Mouse (Mus musculus): Measurements from ENCODE around the gene Arhgap35. TPM values are rescaled to one million over a fixed set of nuclear protein-coding genes. Genes with fewer than 3 reads are reported as not detected.
"Not testable (repeated sequence)": the region's sequence is repeated elsewhere in the genome, so short reads cannot be mapped to it uniquely, and the experiment has no call there.

Gene Arhgap35
- polyA plus RNA-seq, 2 experiments, result 2.1 to 2.2 TPM

DNA sequence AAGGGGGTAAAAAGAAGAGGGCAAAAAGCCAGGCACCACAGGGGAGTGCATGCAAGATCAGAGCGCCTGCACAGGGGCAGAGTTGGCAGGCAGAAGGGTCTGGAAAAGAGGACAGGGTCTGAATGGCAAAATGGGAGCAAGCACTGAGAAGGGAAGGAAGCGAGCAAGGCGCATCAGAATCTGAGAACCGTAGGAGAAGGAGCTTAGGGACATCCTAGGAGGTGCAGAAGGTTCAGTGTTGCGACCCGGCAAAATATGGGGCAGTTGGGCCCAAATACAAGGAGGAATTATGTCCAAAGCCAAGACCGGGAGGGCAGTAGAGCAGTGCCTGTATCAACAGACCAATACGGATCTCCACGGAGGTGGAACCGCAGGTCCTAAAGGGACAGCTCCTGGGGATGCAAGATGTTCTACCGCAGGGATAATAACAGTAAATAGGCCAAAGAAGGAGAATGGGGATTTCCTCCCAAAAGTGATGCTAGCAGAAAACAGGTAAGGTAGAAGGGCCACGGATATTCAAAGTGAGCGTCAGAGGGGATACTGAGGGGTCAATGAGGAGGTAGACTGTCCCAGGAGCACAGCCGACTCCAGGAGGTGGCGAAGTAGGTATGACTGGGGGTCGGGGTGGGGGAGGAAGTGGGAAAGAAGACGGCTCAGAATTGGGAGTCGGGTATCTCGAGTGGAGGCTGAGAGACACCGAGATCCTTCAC, 1.2 kb downstream of the Arhgap35 start:
- peak overlapping the region; percentile 88 for H3K4me2 ChIP-seq (ENCODE audit: low read depth)
- peaks cover 4% of the 10 kb centered on the region; the same call in 1 of the 2 replicates for H3K27me3 ChIP-seq (ENCODE audit: control insufficient read depth, insufficient read depth, low read length)
- TF ChIP-seq CTCF (IDR thresholded peaks at IDR 0.05; ENCODE audit: low read depth), result no peak
- no peak for TF ChIP-seq EP300 (IDR thresholded peaks at IDR 0.05; ENCODE audit: low read depth)
- 7% methylated on average over 20 of the region's 20 CpGs for WGBS (ENCODE audit: insufficient replicate concordance)
- DNase-seq (ENCODE audit: low read depth in 3 of 3, low spot score in 3 of 3), result no peak
- no peak for ATAC-seq (ENCODE audit: insufficient read depth)
- no peak overlapping the region for H3K27ac ChIP-seq
- H3K9ac ChIP-seq (replicated peaks), result peak overlapping the region; percentile 81
- H3K9me3 ChIP-seq (ENCODE audit: control insufficient read depth, low read length), result no peaks in the 10 kb centered on the region
- H3K36me3 ChIP-seq (replicated peaks; ENCODE audit: control insufficient read depth, insufficient read depth, low read depth), result no peaks in the 10 kb centered on the region
- H3K4me3 ChIP-seq (ENCODE audit: insufficient read depth in 1 of 2, low read depth in 2 of 2, low read length in 2 of 2), result peak overlapping the region; percentile 61 to 82
- H3K4me1 ChIP-seq (replicated peaks; ENCODE audit: control insufficient read depth in 2 of 2, insufficient read depth in 2 of 2, low read length in 1 of 2), result peaks cover 3 to 20% of the 10 kb centered on the region in 2 experiments; a peak in 3 of 4 replicates

DNA sequence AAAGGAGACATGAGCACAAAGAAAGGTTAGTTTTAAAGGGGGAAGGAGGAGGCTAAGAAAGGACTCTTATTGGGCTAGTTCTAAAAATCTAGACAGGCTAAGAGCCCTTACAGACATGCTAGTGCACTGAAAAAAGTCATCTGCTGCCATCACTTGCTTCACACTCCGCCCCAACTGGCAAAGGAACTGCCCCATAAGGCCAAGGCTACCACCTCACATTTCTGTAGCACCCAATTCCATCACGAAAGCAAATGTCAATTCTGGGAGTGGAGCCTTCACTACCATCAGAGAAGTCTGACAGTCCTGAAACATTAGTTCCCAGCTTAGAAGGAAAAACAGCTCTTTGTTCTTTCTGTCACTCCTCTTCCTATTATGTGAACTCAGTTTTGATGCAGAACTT, 4.4 kb downstream of the Arhgap35 start:
- H3K4me1 ChIP-seq (replicated peaks; ENCODE audit: control insufficient read depth in 2 of 2, insufficient read depth in 2 of 2, low read length in 1 of 2), result peaks cover 3 to 14% of the 10 kb centered on the region in 2 experiments; a peak in 2 of 4 replicates
- no peaks in the 10 kb centered on the region for H3K36me3 ChIP-seq (replicated peaks; ENCODE audit: control insufficient read depth, insufficient read depth, low read depth)
- H3K4me2 ChIP-seq (ENCODE audit: low read depth), result no peak overlapping the region
- TF ChIP-seq CTCF (IDR thresholded peaks at IDR 0.05; ENCODE audit: low read depth), result no peak
- TF ChIP-seq EP300 (IDR thresholded peaks at IDR 0.05; ENCODE audit: low read depth), result no peak
- no peak overlapping the region for H3K4me3 ChIP-seq (ENCODE audit: insufficient read depth in 1 of 2, low read depth in 2 of 2, low read length in 2 of 2)
- ATAC-seq (ENCODE audit: insufficient read depth) (no peak), DNase-seq (ENCODE audit: low read depth in 3 of 3, low spot score in 3 of 3) (no peak)
- no peak overlapping the region for H3K27ac ChIP-seq
- WGBS (ENCODE audit: insufficient replicate concordance), result 60% methylated on average over 2 of the region's 2 CpGs
- H3K9me3 ChIP-seq (ENCODE audit: control insufficient read depth, low read length), result no peaks in the 10 kb centered on the region
- H3K27me3 ChIP-seq (ENCODE audit: control insufficient read depth, insufficient read depth, low read length), result no peaks in the 10 kb centered on the region
- no peak overlapping the region for H3K9ac ChIP-seq (replicated peaks)

DNA sequence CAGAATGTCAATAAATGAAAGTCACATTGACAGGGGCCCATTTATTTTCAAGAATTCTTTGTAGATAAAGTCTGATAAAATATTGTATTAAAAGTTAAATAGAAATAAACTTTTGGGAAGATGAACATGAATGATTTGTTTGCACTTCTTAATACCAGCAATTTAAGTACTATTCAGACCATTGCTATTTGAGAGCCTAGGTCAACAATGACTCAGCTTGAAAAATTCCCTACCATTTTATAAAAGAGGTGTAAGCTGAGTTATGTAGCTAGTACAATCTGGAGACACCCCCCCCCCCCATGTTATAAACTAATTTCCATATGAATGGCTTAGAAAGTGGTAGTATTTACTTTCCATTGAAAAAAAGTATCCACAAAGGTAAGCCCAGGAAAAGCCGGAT, 5.8 kb downstream of the Arhgap35 start:
- H3K9me3 ChIP-seq (ENCODE audit: control insufficient read depth, low read length), result no peaks in the 10 kb centered on the region
- WGBS (ENCODE audit: insufficient replicate concordance), result 71% methylated on average over 1 of the region's 1 CpGs
- no peaks in the 10 kb centered on the region for H3K27me3 ChIP-seq (ENCODE audit: control insufficient read depth, insufficient read depth, low read length)
- no peak overlapping the region for H3K27ac ChIP-seq
- H3K36me3 ChIP-seq (replicated peaks; ENCODE audit: control insufficient read depth, insufficient read depth, low read depth), result no peaks in the 10 kb centered on the region
- no peak overlapping the region for H3K4me2 ChIP-seq (ENCODE audit: low read depth)
- no peak overlapping the region for H3K4me3 ChIP-seq (ENCODE audit: insufficient read depth in 1 of 2, low read depth in 2 of 2, low read length in 2 of 2)
- peaks cover 3 to 14% of the 10 kb centered on the region in 2 experiments; a peak in 2 of 4 replicates for H3K4me1 ChIP-seq (replicated peaks; ENCODE audit: control insufficient read depth in 2 of 2, insufficient read depth in 2 of 2, low read length in 1 of 2)
- no peak for TF ChIP-seq EP300 (IDR thresholded peaks at IDR 0.05; ENCODE audit: low read depth)
- TF ChIP-seq CTCF (IDR thresholded peaks at IDR 0.05; ENCODE audit: low read depth), result no peak
- ATAC-seq (ENCODE audit: insufficient read depth) (no peak), DNase-seq (ENCODE audit: low read depth in 3 of 3, low spot score in 3 of 3) (no peak)
- no peak overlapping the region for H3K9ac ChIP-seq (replicated peaks)

DNA sequence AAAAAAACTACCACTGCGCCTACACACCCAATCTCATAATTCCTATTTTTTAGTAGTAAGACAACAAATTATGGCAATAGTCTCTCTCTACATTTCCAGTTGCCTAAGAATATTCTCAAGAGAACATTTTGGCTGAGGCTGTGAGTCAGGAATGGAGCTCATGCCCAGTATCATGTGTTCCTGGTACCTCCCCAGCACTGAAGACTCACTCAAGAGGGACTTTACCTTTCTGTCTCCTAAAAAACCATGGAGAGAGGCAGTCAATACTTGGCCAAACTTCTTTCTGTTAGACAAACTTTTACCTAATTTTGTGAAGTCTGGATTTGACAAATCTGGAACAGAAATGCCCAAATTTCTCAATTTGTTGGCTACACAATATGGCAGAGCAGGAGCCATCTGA, 6.7 kb downstream of the Arhgap35 start:
- Histone ChIP-seq H3K27me3 (ENCODE audit: control insufficient read depth, insufficient read depth, low read length) (no peaks in the 10 kb centered on the region), H3K36me3 (replicated peaks; ENCODE audit: control insufficient read depth, insufficient read depth, low read depth) (no peaks in the 10 kb centered on the region; the same call in 1 of the 2 replicates), H3K4me2 (ENCODE audit: low read depth) (no peak overlapping the region), H3K9ac (replicated peaks) (no peak overlapping the region), H3K9me3 (ENCODE audit: control insufficient read depth, low read length) (no peaks in the 10 kb centered on the region), H3K27ac (no peak overlapping the region), H3K4me3 (ENCODE audit: insufficient read depth in 1 of 2, low read depth in 2 of 2, low read length in 2 of 2) (no peak overlapping the region), H3K4me1 (replicated peaks; ENCODE audit: control insufficient read depth in 2 of 2, insufficient read depth in 2 of 2, low read length in 1 of 2) (peaks cover 0 to 8% of the 10 kb centered on the region in 2 experiments; a peak in 3 of 4 replicates)
- 83% methylated on average over 1 of the region's 1 CpGs for WGBS (ENCODE audit: insufficient replicate concordance)
- DNase-seq (ENCODE audit: low read depth in 3 of 3, low spot score in 3 of 3) (no peak), ATAC-seq (ENCODE audit: insufficient read depth) (no peak)
- TF ChIP-seq EP300 (IDR thresholded peaks at IDR 0.05; ENCODE audit: low read depth) (no peak), CTCF (IDR thresholded peaks at IDR 0.05; ENCODE audit: low read depth) (no peak)

DNA sequence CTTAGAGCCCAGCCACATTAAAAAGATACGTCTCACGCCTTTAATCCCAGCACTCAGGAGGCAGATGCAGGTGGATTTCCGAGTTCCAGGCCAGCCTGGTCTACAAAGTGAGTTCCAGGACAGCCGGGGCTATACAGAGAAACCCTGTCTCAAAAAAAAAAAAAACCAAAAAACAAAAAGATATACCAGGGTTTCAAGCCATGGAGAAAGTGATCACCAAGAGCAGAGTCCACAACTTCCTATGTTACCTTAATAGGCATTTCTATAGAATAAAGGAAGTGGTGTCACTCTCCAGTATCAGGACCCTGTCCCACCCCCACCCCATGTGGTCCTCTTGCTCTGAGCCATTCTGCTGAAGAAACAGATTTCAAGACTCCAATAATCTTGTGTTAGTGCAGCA, 8.0 kb downstream of the Arhgap35 start:
- not testable (repeated sequence) for H3K4me2 ChIP-seq (ENCODE audit: low read depth); H3K27ac ChIP-seq; H3K36me3 ChIP-seq (replicated peaks; ENCODE audit: control insufficient read depth, insufficient read depth, low read depth); H3K9me3 ChIP-seq (ENCODE audit: control insufficient read depth, low read length); H3K4me3 ChIP-seq (ENCODE audit: insufficient read depth in 1 of 2, low read depth in 2 of 2, low read length in 2 of 2); ATAC-seq (ENCODE audit: insufficient read depth); H3K4me1 ChIP-seq (replicated peaks; ENCODE audit: control insufficient read depth in 2 of 2, insufficient read depth in 2 of 2, low read length in 1 of 2); H3K9ac ChIP-seq (replicated peaks); H3K27me3 ChIP-seq (ENCODE audit: control insufficient read depth, insufficient read depth, low read length); DNase-seq (ENCODE audit: low read depth in 3 of 3, low spot score in 3 of 3)
- WGBS (ENCODE audit: insufficient replicate concordance), result 68% methylated on average over 4 of the region's 4 CpGs
